Mouse (Mus musculus) heart, postnatal 0 days (tissue): Measurements from ENCODE around the gene Kiz. TPM values are rescaled to one million over a fixed set of nuclear protein-coding genes. Genes with fewer than 3 reads are reported as not detected.

ENCODE experiments used
- ATAC-seq: fragments of 200-750 bp; cut with Nextera tagmentation; 2 replicates; pipeline ENCODE4 v1.8.0; 2017; ENCODE audit warnings: low read depth, moderate number of reproducible peaks, moderate library complexity; ENCODE audit not compliant: insufficient read depth
- DNase-seq: peaks from one replicate; pipeline ENCODE4 v3.0.0-alpha.2; 2016; ENCODE audit warnings: low spot score
- H3K27ac ChIP-seq: fragments of 300-500 bp; sonication (generic); 2 replicates; pipeline ENCODE4 v1.5.1; 2014; ENCODE audit warnings: low read depth, mild to moderate bottlenecking
- H3K27me3 ChIP-seq: fragments of 300-500 bp; sonication (generic); 2 replicates; pipeline ENCODE4 v1.6.1; 2014; ENCODE audit warnings: low read length, mixed read lengths; ENCODE audit not compliant: control insufficient read depth, insufficient read depth
- H3K36me3 ChIP-seq: fragments of 300-500 bp; sonication (generic); replicated peaks from 2 replicates; pipeline ENCODE4 v1.6.1; 2014; ENCODE audit warnings: low read length, mixed read lengths; ENCODE audit not compliant: control insufficient read depth, insufficient read depth
- H3K4me1 ChIP-seq: fragments of 300-500 bp; sonication (generic); 2 replicates; pipeline ENCODE4 v1.6.1; 2014; ENCODE audit warnings: antibody characterized with exemption; ENCODE audit not compliant: control insufficient read depth, insufficient read depth
- H3K4me2 ChIP-seq: fragments of 300-500 bp; sonication (generic); 2 replicates; pipeline ENCODE4 v1.6.1; 2014; ENCODE audit warnings: low read depth, mild to moderate bottlenecking, low read length, moderate library complexity
- H3K4me3 ChIP-seq: fragments of 300-500 bp; sonication (generic); 2 replicates; pipeline ENCODE4 v1.5.1; 2014; ENCODE audit warnings: low read depth, low read length
- H3K9ac ChIP-seq: fragments of 300-500 bp; sonication (generic); replicated peaks from 2 replicates; pipeline ENCODE4 v1.6.1; 2014; ENCODE audit warnings: low read depth, low read length, mixed read lengths
- H3K9me3 ChIP-seq: fragments of 300-500 bp; sonication (generic); replicated peaks from 2 replicates; pipeline ENCODE4 v1.6.1; 2016; ENCODE audit warnings: low read length; ENCODE audit not compliant: control insufficient read depth
- CTCF ChIP-seq: IDR thresholded peaks from 2 replicates; pipeline ENCODE4 v1.5.1; 2016; ENCODE audit warnings: antibody characterized with exemption, control low read depth, low read depth
- EP300 ChIP-seq: IDR thresholded peaks from 2 replicates; pipeline ENCODE4 v1.6.1; 2016; ENCODE audit warnings: antibody characterized with exemption, low read depth
- WGBS: fragments of 180-500 bp; shearing (Covaris S2); extraction: QIAGEN DNeasy Blood & Tissue Kit; methylation state at CpG from one replicate; pipeline ENCODE4 v1.1.7; 2014; 5-methylcytosine and 5-hydroxymethylcytosine counted together
- polyA plus RNA-seq: library from polyadenylated mRNA; unstranded; fragments of >200 nt; fragmentation: Nextera tagmentation; extraction: Ambion mirVana; gene quantifications from 2 replicates; pipeline ENCODE4 v1.2.1, GENCODE M21; 2015
- total RNA-seq: library from RNA; depleted of rRNA; stranded (reverse); fragments of >200 nt; gene quantifications from 2 replicates; pipeline ENCODE4 v1.2.3, GENCODE M21; 2014; ENCODE audit warnings: low replicate concordance

Kiz gene
- total and polyA plus RNA-seq, 2 experiments from 2014 or later: 14.5 to 32.2 TPM

GRCm38 (mm10) chr2:146871300-146872269 is 15.9 kb downstream of the Kiz start:
- Histone ChIP-seq H3K9ac (no peak overlapping the region), H3K4me3 (no peak overlapping the region), H3K9me3 (no peaks in the 10 kb centered on the region), H3K27me3 (no peaks in the 10 kb centered on the region), H3K4me2 (no peak overlapping the region), H3K4me1 (no peaks in the 10 kb centered on the region), H3K36me3 (no peaks in the 10 kb centered on the region), H3K27ac (no peak overlapping the region)
- ATAC-seq (no peak), DNase-seq (no peak)
- 73% methylated on average over 8 of the region's 8 CpGs for WGBS
- no peak for TF ChIP-seq CTCF
- no peak for TF ChIP-seq EP300

- no peak overlapping the region for H3K27ac ChIP-seq
- whole genome bisulfite sequencing: 53% methylated on average over 3 of the region's 3 CpGs
- no peak for TF ChIP-seq CTCF
- TF ChIP-seq EP300: no peak
- H3K4me1 ChIP-seq: no peaks in the 10 kb centered on the region
- no peaks in the 10 kb centered on the region for H3K27me3 ChIP-seq
- no peak overlapping the region for H3K4me2 ChIP-seq
- no peaks in the 10 kb centered on the region for H3K9me3 ChIP-seq
- ATAC-seq (peak; percentile 49; the same call in 1 of the 2 replicates), DNase-seq (no peak)
- no peak overlapping the region for H3K4me3 ChIP-seq
- H3K9ac ChIP-seq: no peak overlapping the region
- H3K36me3 ChIP-seq: no peaks in the 10 kb centered on the region
Observed at GRCm38 (mm10) chr2:146872697-146873096, 17.0 kb downstream of the Kiz start.

DNA sequence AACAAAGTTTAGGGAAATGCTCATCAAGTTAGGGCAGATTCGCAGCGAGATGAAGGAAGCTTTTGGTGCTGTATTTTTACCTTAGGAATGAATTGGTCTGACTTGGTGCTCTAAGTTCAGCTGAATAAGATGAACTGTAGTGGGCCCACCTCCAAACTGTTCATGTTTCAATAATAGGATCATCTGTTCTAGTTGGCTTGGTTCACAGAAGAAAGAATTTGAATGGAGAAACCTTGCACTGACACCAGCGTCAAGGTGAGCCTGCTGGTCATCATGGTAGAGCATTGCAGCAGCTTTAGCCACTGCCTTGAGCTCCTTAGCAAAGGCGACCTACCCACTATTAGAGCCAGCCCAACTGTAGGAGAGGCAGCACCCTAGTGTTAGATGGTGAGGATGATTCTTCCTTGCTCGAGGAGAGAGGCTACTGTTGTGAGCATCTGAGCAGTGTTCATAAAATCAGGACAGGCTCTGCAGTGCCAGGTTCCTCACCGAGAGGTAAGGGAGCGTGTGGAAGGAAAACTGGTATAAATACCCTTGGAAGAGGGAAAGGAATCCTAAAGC is 18.3 kb downstream of the Kiz start:
- H3K36me3 ChIP-seq: no peaks in the 10 kb centered on the region
- H3K4me1 ChIP-seq: no peaks in the 10 kb centered on the region
- no peak overlapping the region for H3K27ac ChIP-seq
- H3K27me3 ChIP-seq: no peaks in the 10 kb centered on the region
- 85% methylated on average over 7 of the region's 7 CpGs for WGBS
- H3K9ac ChIP-seq: no peak overlapping the region
- ATAC-seq (no peak), DNase-seq (no peak)
- H3K4me2 ChIP-seq: no peak overlapping the region
- H3K4me3 ChIP-seq: no peak overlapping the region
- H3K9me3 ChIP-seq: no peaks in the 10 kb centered on the region
- TF ChIP-seq CTCF (no peak), EP300 (no peak)

DNA sequence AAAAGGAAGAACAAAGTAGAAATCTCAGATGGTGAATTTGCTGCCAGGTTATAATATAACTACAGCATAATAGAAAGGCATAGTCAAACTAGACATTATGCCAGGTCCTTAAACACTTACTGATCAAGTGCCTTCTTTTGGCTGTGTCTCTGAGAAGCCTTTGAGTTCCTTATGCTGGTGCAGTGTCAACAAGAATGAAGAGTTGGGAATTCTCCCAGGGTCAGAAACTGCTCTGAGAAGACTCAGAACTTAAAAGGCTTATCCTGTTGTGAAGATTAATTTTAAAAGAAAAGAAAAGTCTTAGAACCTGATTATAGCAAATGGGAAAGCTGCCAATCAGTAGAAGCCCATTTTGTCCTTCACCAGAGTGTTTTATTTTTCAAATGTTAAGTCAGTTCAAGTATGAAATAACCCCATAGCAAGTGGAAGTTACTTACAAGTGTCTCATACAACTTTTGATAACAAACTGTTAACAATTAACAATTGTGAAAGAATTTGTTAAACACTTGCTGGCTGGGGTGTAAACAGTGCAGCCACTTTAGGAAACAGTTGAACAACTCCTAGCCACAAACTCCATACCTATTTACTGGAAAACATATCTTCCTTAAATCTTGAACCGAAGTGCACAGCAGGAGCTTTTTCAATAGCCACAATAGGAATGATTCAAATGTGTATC is 21.9 kb downstream of the Kiz start:
- TF ChIP-seq EP300 (no peak), CTCF (no peak)
- 92% methylated on average over 1 of the region's 1 CpGs for WGBS

GRCm38 (mm10) chr2:146881623-146882022 is 26.0 kb downstream of the Kiz start:
- no peaks in the 10 kb centered on the region for H3K36me3 ChIP-seq
- 86% methylated on average over 4 of the region's 4 CpGs for WGBS
- H3K9ac ChIP-seq: no peak overlapping the region
- TF ChIP-seq CTCF (no peak), EP300 (no peak)
- ATAC-seq: no peak
- H3K4me1 ChIP-seq: 0 out of 2 replicates have a peak, but pooled peaks cover 8% of the 10 kb centered on the region
- no peaks in the 10 kb centered on the region for H3K9me3 ChIP-seq
- H3K27ac ChIP-seq: no peak overlapping the region
- H3K4me3 ChIP-seq: no peak overlapping the region
- no peak for DNase-seq
- no peaks in the 10 kb centered on the region for H3K27me3 ChIP-seq
- H3K4me2 ChIP-seq: no peak overlapping the region

More for the DNA sequence above, 21.9 kb downstream of the Kiz start:
- no peak for ATAC-seq
- no peak overlapping the region for H3K27ac ChIP-seq
- H3K4me3 ChIP-seq: no peak overlapping the region
- no peak for DNase-seq
- no peaks in the 10 kb centered on the region for H3K9me3 ChIP-seq
- no peaks in the 10 kb centered on the region for H3K36me3 ChIP-seq
- no peak overlapping the region for H3K4me2 ChIP-seq
- no peak overlapping the region for H3K9ac ChIP-seq
- H3K4me1 ChIP-seq: no peaks in the 10 kb centered on the region
- H3K27me3 ChIP-seq: no peaks in the 10 kb centered on the region
